Mouse (Mus musculus): ENCODE data around the gene Apobec1. TPM values are rescaled to one million over a fixed set of nuclear protein-coding genes. Genes with fewer than 3 reads are reported as not detected.

Gene Apobec1
- polyA plus RNA-seq, 1 experiment from 2014 or later, result 5.5 TPM

DNA sequence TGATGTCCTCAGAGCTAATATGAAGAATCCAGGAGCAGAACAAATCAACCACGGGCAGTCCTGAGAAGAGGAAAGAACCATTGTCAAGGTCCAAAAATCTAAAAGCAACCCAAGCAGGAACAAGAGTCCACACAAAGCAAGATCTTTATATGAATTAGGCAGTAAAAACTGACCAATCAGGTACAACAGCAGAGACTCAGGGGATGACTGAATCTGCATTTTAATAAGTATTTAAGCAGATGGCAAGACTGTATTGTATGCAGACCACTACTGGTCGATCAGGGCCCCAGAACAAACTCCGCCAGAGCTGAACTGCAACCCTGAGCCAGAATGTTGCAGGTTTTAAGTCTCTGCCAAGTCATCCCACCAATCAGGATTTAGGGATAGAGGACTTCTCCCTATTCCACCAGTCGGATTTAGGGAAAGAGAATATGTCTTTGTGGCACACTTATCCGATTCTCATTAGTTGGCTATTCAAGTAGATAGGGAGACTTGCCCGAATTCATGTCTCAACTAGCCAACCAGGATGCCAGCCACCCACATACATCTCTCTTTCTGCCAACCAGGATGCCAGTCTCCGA, 2.1 kb downstream of the Apobec1 start:
- WGBS, result 81% methylated on average over 7 of the region's 7 CpGs
- Histone ChIP-seq H3K36me3 (ENCODE audit: control insufficient read depth, insufficient read depth, low read length) (no peaks in the 10 kb centered on the region), H3K9ac (ENCODE audit: low read depth, low read length) (no peak overlapping the region), H3K27ac (replicated peaks; ENCODE audit: low read depth, low read length) (no peak overlapping the region), H3K4me2 (ENCODE audit: low read depth, low read length) (no peak overlapping the region), H3K4me3 (ENCODE audit: low read depth, low read length) (no peak overlapping the region), H3K27me3 (replicated peaks; ENCODE audit: control insufficient read depth, insufficient read depth, low read length) (no peaks in the 10 kb centered on the region), H3K4me1 (ENCODE audit: control insufficient read depth, insufficient read depth, low read length) (no peaks in the 10 kb centered on the region), H3K9me3 (ENCODE audit: control insufficient read depth, low read length) (no peaks in the 10 kb centered on the region)
- DNase-seq (ENCODE audit: low spot score) (no peak), ATAC-seq (ENCODE audit: low read depth) (no peak)

DNA sequence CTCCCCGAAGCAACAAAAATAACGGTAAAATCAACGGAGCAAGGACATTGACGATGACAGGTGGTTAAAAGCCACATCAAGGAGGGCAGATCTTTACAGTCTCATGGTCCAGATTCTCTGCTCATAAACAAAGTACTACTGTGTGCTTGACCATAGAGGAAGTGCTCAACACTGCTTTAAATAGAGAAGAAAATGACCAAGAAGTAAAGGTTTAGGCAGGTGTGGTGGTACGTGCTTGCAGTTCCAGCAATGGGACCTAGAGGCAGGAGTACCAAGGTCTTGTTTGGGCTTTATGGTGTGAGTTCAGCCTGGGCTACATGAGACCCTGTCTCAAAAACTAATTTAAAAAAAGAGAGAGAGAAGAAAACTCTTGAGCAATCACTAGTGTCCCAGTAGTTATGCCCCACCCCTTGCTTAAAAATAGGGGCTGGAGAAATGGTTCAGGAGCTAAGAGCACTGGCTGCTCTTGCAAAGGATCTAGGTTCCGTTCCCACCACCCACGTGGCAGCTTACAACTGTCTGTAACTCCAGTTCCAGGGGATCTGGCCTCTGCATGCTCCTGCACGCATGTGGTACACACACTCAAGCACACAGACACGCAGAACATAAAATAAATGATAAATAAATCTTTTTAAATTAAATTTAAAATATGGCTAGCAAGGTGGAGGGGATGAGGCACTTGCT, 3.0 kb downstream of the Apobec1 start:
- Histone ChIP-seq H3K4me3 (ENCODE audit: low read depth, low read length) (no peak overlapping the region), H3K36me3 (ENCODE audit: control insufficient read depth, insufficient read depth, low read length) (no peaks in the 10 kb centered on the region), H3K27me3 (replicated peaks; ENCODE audit: control insufficient read depth, insufficient read depth, low read length) (no peaks in the 10 kb centered on the region), H3K4me1 (ENCODE audit: control insufficient read depth, insufficient read depth, low read length) (no peaks in the 10 kb centered on the region), H3K9ac (ENCODE audit: low read depth, low read length) (no peak overlapping the region), H3K27ac (replicated peaks; ENCODE audit: low read depth, low read length) (no peak overlapping the region), H3K4me2 (ENCODE audit: low read depth, low read length) (no peak overlapping the region), H3K9me3 (ENCODE audit: control insufficient read depth, low read length) (no peaks in the 10 kb centered on the region)
- WGBS, result 88% methylated on average over 9 of the region's 9 CpGs
- DNase-seq (ENCODE audit: low spot score), result no peak
- ATAC-seq (ENCODE audit: low read depth), result no peak

- no peak overlapping the region for H3K4me2 ChIP-seq (ENCODE audit: low read depth, low read length)
- H3K27ac ChIP-seq (replicated peaks; ENCODE audit: low read depth, low read length), result no peak overlapping the region
- H3K9me3 ChIP-seq (ENCODE audit: control insufficient read depth, low read length), result no peaks in the 10 kb centered on the region
- H3K4me1 ChIP-seq (ENCODE audit: control insufficient read depth, insufficient read depth, low read length), result no peaks in the 10 kb centered on the region
- no peak overlapping the region for H3K9ac ChIP-seq (ENCODE audit: low read depth, low read length)
- H3K27me3 ChIP-seq (replicated peaks; ENCODE audit: control insufficient read depth, insufficient read depth, low read length), result no peaks in the 10 kb centered on the region
- no peaks in the 10 kb centered on the region for H3K36me3 ChIP-seq (ENCODE audit: control insufficient read depth, insufficient read depth, low read length)
- ATAC-seq (ENCODE audit: low read depth) (no peak), DNase-seq (ENCODE audit: low spot score) (peak; percentile 9)
- WGBS, result 83% methylated on average over 6 of the region's 6 CpGs
- H3K4me3 ChIP-seq (ENCODE audit: low read depth, low read length), result no peak overlapping the region
These were observed 3.8 kb downstream of the Apobec1 start for GRCm38 (mm10) chr6:122598436-122598835.

GRCm38 (mm10) chr6:122598014-122598413, 4.2 kb downstream of the Apobec1 start:
- 91% methylated on average over 4 of the region's 4 CpGs for WGBS
- H3K4me2 ChIP-seq (ENCODE audit: low read depth, low read length), result no peak overlapping the region
- no peak overlapping the region for H3K4me3 ChIP-seq (ENCODE audit: low read depth, low read length)
- no peaks in the 10 kb centered on the region for H3K27me3 ChIP-seq (replicated peaks; ENCODE audit: control insufficient read depth, insufficient read depth, low read length)
- no peak for ATAC-seq (ENCODE audit: low read depth)
- H3K4me1 ChIP-seq (ENCODE audit: control insufficient read depth, insufficient read depth, low read length), result no peaks in the 10 kb centered on the region
- no peak for DNase-seq (ENCODE audit: low spot score)
- no peak overlapping the region for H3K27ac ChIP-seq (replicated peaks; ENCODE audit: low read depth, low read length)
- H3K9me3 ChIP-seq (ENCODE audit: control insufficient read depth, low read length), result no peaks in the 10 kb centered on the region
- H3K9ac ChIP-seq (ENCODE audit: low read depth, low read length), result no peak overlapping the region
- H3K36me3 ChIP-seq (ENCODE audit: control insufficient read depth, insufficient read depth, low read length), result no peaks in the 10 kb centered on the region

DNA sequence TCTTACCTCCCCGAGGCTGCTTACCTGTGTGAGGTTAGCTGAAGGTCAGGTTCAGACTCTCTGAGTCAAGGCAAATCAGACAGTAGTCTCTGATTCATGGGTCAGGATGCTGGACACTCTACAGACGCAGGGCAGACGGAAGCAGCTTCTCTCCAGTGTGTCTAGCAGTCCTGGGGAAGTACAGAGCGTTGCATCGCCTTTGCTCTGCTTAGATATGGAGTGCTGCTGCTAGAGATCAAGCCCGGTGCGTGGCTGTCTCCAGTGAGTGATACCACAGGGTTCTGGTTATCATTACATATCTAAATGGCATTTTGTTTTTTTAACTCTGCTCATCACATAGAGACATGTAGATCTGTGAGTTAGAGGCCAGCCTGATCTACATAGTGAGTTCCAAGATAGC, 5.6 kb downstream of the Apobec1 start:
- Histone ChIP-seq H3K9ac (ENCODE audit: low read depth, low read length) (no peak overlapping the region), H3K9me3 (ENCODE audit: control insufficient read depth, low read length) (no peaks in the 10 kb centered on the region), H3K27ac (replicated peaks; ENCODE audit: low read depth, low read length) (no peak overlapping the region), H3K4me2 (ENCODE audit: low read depth, low read length) (no peak overlapping the region), H3K27me3 (replicated peaks; ENCODE audit: control insufficient read depth, insufficient read depth, low read length) (no peaks in the 10 kb centered on the region), H3K4me3 (ENCODE audit: low read depth, low read length) (no peak overlapping the region), H3K36me3 (ENCODE audit: control insufficient read depth, insufficient read depth, low read length) (no peaks in the 10 kb centered on the region), H3K4me1 (ENCODE audit: control insufficient read depth, insufficient read depth, low read length) (no peaks in the 10 kb centered on the region)
- 78% methylated on average over 7 of the region's 7 CpGs for WGBS
- ATAC-seq (ENCODE audit: low read depth) (no peak), DNase-seq (ENCODE audit: low spot score) (no peak)

DNA sequence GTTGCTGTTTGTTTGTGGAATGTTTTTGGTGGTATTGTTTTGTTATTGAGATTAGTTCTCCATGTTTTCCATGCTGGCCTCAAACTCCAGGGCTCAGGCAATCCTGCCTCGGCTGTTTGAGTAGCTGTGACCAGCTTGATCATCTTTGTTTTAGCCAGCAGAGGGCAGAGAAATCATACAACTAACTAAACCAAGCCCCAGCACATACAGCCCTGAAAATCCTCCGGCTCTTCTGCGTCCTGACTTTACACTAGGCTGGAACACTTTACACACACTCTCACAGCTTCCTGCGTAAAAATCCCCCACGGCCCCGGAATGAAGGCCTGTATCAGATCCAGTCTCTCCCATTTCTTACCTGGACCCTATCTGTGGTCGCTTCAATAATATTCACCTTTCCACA, 6.6 kb downstream of the Apobec1 start:
- 21% methylated on average over 7 of the region's 7 CpGs for WGBS
- no peak overlapping the region for H3K9ac ChIP-seq (ENCODE audit: low read depth, low read length)
- no peaks in the 10 kb centered on the region for H3K27me3 ChIP-seq (replicated peaks; ENCODE audit: control insufficient read depth, insufficient read depth, low read length)
- H3K4me2 ChIP-seq (ENCODE audit: low read depth, low read length), result no peak overlapping the region
- no peak overlapping the region for H3K4me3 ChIP-seq (ENCODE audit: low read depth, low read length)
- DNase-seq (ENCODE audit: low spot score) (peak; percentile 69), ATAC-seq (ENCODE audit: low read depth) (no peak)
- H3K4me1 ChIP-seq (ENCODE audit: control insufficient read depth, insufficient read depth, low read length), result no peaks in the 10 kb centered on the region
- no peaks in the 10 kb centered on the region for H3K9me3 ChIP-seq (ENCODE audit: control insufficient read depth, low read length)
- no peak overlapping the region for H3K27ac ChIP-seq (replicated peaks; ENCODE audit: low read depth, low read length)
- no peaks in the 10 kb centered on the region for H3K36me3 ChIP-seq (ENCODE audit: control insufficient read depth, insufficient read depth, low read length)

DNA sequence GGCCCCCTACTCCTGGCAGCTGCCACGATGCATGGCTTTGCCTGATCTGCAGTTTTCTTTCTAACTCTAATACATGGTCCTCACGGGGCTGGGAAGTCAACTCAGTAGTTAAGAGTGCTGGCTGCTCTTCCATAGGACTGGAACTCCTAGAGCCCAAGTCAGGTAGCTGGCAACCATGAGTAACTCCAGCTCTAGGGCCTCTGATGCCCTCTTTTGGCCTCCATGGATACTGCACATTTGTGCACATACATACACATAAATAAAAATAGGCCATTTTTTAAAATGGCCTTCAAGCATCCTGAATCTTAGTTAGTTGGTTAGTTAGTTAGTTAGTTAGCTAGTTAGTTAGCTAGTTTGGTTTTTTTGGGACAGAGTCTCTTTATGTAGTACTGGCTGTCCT, 9.3 kb downstream of the Apobec1 start:
- Histone ChIP-seq H3K9me3 (ENCODE audit: control insufficient read depth, low read length) (no peaks in the 10 kb centered on the region), H3K4me2 (ENCODE audit: low read depth, low read length) (no peak overlapping the region), H3K9ac (ENCODE audit: low read depth, low read length) (no peak overlapping the region), H3K36me3 (ENCODE audit: control insufficient read depth, insufficient read depth, low read length) (no peaks in the 10 kb centered on the region), H3K27me3 (replicated peaks; ENCODE audit: control insufficient read depth, insufficient read depth, low read length) (no peaks in the 10 kb centered on the region), H3K4me1 (ENCODE audit: control insufficient read depth, insufficient read depth, low read length) (no peaks in the 10 kb centered on the region), H3K27ac (replicated peaks; ENCODE audit: low read depth, low read length) (no peak overlapping the region), H3K4me3 (ENCODE audit: low read depth, low read length) (no peak overlapping the region)
- WGBS, result 88% methylated on average over 2 of the region's 2 CpGs
- DNase-seq (ENCODE audit: low spot score) (no peak), ATAC-seq (ENCODE audit: low read depth) (no peak)

DNA sequence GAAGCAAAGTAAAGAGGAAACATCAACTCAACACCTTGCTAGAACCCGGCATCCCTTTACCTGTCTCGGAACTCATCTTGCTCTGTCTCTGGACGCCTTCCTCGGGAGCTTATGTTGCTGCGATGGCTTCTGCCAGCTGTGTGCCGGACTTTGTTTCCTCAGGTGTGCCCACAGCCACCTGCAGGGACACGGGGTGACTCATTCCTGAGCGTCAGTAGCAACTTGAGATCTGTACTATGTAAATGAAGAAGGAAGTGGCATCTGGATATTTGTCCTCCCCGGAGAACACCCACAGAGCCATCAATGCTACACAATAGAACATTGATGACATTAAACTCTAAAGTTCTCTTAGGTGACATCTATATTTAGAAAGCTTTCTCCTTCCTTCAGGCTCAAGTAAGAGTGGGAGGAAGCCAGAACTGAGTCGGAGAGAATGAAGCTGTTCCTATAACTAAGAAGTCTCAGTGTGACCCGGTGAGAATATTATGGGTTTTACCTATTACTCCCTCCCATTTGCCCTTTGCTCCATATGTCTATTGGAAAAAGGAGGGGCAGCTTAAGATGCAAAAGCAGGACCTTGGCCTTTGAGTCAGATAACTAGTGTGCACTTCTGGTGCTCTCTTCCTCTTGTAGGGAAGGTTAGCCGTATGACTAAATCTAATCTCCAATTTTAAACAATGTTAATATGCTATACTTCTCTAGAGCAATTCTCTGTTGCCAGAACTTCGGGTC, 11.1 kb downstream of the Apobec1 start:
- H3K4me2 ChIP-seq (ENCODE audit: low read depth, low read length), result no peak overlapping the region
- H3K9me3 ChIP-seq (ENCODE audit: control insufficient read depth, low read length), result no peaks in the 10 kb centered on the region
- ATAC-seq (ENCODE audit: low read depth) (no peak), DNase-seq (ENCODE audit: low spot score) (no peak)
- no peaks in the 10 kb centered on the region for H3K27me3 ChIP-seq (replicated peaks; ENCODE audit: control insufficient read depth, insufficient read depth, low read length)
- H3K27ac ChIP-seq (replicated peaks; ENCODE audit: low read depth, low read length), result no peak overlapping the region
- H3K4me3 ChIP-seq (ENCODE audit: low read depth, low read length), result no peak overlapping the region
- H3K36me3 ChIP-seq (ENCODE audit: control insufficient read depth, insufficient read depth, low read length), result no peaks in the 10 kb centered on the region
- H3K9ac ChIP-seq (ENCODE audit: low read depth, low read length), result no peak overlapping the region
- no peaks in the 10 kb centered on the region for H3K4me1 ChIP-seq (ENCODE audit: control insufficient read depth, insufficient read depth, low read length)
- 84% methylated on average over 13 of the region's 13 CpGs for WGBS

Data from embryonic facial prominence, embryonic 14.5 days (tissue).